Mouse (Mus musculus): ENCODE measurements at regions not wholly inside any gene's neighbourhood (a gene's known extent, or its start where the extent isn't known, plus 50 kb on each side); places are given as distances from the start of the nearest gene placed in this dataset.
A peak's percentile ranks its signal among the peaks of the same experiment; 100 is the strongest.
"Not testable (repeated sequence)": the region's sequence is repeated elsewhere in the genome, so short reads cannot be mapped to it uniquely, and the experiment has no call there.

DNA sequence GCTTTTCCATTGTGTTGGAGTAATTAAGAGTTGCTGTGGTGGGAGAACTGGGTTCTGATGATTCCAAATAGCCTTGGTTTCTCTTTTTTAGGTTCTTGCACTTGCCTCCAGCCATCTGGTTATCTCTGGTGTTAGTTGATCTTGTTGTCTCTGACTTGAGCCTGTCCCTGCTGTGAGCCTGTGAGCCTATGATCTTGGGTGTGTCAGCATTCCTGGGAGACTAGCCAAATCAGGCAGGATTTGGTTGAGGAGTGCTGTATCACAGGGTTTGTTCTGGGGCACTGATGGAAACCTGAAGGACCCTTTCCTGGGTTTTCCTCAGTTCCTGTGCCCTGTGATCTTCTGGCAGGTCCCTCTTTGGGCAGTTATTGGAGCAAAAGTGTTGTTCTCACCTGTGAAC lies 406.8 kb upstream of the Ppp6c start:
- no peak for DNase-seq

DNA sequence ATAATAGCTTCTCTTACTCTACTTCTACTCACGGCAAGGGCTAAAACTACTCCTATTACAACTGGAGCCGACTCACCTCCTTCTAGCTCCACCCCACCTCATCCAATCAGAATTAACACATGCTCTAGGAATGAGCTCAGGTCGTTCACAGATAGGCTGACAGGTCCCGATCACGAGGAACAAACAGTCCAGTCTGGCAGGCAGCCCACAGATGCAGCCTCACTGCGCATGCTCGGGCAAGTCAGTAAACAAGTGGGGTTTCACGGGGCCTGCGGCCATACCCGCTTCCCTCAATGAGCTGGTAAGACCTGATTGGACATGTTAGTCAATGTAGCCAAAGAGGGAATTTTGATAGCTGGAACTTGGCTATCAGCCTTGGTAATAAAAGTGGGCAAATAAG lies 388.0 kb upstream of the Ppp6c start:
- no peak for DNase-seq

DNA sequence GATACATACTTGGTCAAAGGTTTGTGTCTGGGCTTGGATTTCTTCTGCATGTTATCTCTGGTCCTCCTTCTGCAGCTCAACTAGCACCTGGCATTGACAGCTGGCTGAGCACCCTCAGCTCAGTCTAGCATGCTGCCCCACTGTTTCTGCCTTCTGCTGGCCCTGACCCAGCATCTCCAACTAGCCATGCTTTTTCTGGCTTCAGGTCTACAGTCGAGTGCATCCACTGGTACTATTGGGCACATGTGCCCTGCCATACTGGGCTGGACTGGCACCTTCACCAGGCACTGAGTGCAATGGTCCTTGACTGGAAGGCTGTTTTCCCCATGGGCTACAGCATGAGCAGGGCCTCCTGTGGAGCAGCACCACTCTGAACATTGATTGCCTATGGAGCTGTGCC lies 386.6 kb upstream of the Ppp6c start:
- DNase-seq, result peak in 1 of 2 experiments; percentile 3

DNA sequence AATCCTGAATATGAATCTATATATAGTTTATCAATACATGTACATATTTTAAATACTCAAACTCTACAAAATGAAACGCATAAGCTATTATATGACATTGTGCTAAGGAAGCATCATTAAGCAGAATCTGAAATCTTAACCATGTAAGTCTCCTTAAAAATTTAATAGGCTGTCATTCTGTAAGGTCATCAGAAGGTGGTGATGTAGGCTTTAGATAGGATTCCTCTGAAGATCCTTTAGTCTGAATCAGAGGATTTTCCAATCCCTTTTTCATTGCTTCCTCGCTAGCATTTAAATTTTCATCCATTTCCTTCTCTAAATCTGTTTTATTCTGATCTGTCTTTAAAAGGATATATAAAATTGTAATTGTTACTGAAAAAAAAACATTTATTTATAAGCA lies 386.0 kb upstream of the Ppp6c start:
- no peak for DNase-seq

DNA sequence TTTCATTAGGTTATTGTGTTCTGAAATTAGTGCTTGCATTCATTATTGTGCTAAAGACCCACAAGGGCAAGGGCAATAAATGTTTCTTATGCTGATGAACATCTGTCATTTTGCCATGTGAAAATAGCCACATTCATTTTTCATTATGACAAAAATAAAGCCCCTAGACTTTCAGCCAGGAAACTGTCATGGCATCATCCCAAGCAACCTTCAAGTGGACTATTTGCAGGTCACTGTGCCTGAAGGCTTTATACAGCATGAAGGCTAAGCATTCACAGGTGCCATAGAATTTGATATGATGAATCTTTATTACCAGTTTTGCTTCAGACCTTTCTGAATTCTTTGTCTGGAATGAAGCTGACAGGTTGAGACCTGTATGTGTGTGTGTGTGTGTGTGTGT lies 376.0 kb upstream of the Ppp6c start:
- DNase-seq, result no peak

DNA sequence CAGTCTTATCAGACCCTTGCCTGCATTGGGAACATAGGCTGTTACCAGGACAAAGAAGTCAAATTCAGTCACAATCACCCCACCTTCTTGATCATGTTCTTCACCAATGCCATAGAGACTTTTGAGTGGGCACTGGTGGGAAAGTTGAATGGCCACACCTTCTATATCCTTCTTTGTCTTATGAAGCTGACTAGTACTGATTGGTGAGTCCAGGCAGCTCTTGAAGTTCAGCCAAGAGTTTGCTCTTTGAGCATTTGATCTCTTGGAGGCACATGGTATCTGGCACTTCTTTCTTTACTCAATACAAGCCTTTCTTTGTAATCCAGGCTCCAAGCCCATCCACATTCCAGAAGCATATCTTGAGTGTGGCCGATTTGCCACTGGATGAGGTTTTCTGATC lies 331.9 kb upstream of the Ppp6c start:
- DNase-seq, result no peak

DNA sequence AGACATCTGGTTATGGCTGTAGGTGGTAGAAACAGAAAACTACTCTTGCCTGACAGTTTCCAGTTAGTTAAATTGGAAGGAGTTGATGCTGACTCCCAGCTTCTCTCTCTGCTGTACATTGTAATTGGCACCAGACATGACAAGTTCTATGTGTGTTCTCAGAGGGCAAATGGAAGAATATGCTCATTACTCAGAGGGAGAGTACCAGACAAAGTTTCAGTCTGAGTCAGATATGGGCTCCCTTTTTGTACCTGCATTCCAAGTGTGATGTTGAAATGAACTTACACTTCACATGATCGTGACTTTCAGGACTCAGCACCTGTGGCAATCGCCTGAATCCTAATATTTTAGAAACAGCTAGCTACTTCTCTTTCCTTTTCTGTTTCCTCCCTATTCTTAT lies 281.7 kb upstream of the Ppp6c start:
- DNase-seq, result no peak

DNA sequence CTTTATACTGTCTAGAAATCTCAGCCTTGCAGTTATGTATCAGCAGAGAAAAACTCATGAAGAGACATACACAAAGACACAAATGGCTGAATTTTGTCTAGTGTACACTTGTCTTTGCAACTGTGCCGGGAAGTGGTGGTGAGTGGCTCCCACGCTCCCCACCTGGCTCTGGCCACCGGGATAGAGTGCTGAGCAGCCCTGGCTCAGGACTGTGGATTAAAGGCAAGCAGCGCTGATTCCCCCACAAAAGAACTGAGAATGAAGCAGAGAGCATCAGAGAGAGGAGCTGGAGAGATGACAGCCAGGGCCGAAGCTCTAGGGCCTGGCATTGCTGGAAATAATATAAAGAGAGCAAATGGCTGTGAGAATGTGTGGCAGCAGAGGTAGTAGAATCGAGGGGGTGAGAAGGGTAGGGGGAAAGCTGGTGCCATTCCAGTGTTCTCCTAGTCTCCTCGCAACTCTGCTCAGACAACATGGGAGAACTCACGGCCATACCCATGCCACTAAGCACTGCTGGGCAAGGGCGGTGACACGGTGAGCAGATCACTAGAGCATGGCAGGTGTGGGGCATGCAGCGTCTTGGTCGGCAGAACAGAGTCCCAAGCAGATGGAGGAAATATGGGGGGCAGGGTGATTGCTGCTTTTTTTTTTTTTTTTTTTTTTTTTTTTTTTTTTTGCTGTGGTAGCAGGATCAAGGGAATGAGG lies 257.1 kb upstream of the Ppp6c start:
- DNase-seq, result no peak

DNA sequence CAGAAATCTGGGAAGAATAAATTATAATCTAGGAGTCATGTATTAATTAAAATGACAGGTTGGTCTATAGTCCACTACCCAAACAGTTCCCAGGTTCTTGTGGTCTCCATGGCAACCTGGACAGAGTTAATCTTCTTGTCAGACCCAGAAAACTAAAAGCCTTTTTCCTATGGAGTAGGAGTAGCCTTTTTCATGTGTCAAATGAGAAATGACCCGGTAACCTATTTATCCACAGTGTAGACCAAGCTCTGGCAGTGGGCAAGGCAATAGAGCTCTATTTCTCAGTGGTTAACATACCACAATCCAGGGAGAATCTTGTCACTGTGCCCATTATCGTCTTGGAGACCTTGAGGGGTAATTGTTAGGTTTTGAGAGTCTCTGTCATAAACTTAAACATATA lies 256.4 kb upstream of the Ppp6c start:
- DNase-seq, result no peak

DNA sequence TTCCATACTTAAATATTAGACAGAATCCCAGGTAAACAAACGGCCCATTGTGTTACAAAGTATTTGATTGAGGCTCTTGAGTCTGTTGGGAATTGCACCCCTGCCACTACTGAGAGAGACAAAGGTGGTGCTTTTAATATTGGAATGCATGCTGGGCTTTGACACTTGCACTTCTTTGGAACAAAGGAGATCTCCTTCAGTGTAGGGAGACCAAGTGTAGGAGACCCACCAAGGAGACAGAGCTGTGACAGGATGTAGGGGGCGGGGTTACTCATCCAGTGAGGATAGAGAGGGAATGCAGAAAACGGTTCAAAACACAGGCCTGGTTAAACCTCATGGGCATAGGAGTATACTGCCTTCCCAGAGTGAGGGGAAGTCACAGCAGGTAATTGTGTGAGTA lies 254.0 kb upstream of the Ppp6c start:
- no peak for DNase-seq

DNA sequence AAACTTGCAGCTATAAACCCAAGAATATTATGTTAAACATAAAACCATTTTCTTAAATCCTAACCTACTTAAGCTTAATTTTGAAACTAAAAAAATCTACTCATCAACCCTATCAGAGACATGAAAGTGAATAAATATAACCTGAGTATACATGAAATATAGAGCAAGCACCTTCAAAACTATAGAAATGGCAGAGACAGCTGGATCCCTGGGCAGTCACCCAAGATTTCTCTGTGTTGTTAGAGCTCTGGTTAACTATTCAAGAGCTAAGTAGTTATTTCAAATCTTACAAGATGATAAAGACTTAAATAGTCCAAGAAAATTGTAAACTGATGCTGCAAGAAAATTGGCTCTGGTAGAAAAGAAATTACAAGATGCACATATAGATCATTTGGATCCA lies 246.7 kb upstream of the Ppp6c start:
- not testable (repeated sequence) for DNase-seq

All from cerebellum, postnatal 36 days (tissue).